Mouse (Mus musculus): ENCODE measurements around the gene Epha7.

DNA sequence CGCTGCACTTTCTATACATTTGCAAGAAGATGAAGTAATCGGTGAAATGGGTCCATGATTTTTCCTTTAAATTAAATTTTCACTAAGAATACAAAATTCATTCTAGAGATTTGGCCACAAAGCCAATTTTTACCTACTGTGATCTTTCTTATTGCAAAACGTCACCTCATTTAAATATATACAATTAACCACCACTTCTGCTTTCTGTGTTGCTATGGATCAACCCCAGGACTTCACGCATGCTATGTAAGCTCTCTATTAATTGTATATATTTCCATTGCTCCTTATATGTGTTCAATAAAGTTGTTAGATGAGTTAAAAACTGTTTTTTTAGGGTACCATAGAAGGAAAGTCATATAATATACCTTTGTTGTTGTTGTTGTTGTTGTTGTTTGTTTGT, 86.4 kb downstream of the Epha7 start:
- TF ChIP-seq CTCF (conservative IDR thresholded peaks at IDR 0.05 in 1 of 2, IDR thresholded peaks at IDR 0.05 in 1 of 2; ENCODE audit: low read depth in 2 of 2, low read length in 2 of 2) (no peak), MYC (IDR thresholded peaks at IDR 0.05; ENCODE audit: low read depth, low read length) (no peak), EP300 (IDR thresholded peaks at IDR 0.05; ENCODE audit: low read length) (no peak), KAT2A (IDR thresholded peaks at IDR 0.05; ENCODE audit: insufficient replicate concordance, low read length) (no peak), POLR2A (IDR thresholded peaks at IDR 0.05; ENCODE audit: low read depth, low read length) (no peak), TBP (conservative IDR thresholded peaks at IDR 0.05; ENCODE audit: low read depth, low read length) (no peak), USF2 (conservative IDR thresholded peaks at IDR 0.05; ENCODE audit: low read depth, low read length) (no peak)

Data from CH12.LX (cell line).